In the genomic region with DNA sequence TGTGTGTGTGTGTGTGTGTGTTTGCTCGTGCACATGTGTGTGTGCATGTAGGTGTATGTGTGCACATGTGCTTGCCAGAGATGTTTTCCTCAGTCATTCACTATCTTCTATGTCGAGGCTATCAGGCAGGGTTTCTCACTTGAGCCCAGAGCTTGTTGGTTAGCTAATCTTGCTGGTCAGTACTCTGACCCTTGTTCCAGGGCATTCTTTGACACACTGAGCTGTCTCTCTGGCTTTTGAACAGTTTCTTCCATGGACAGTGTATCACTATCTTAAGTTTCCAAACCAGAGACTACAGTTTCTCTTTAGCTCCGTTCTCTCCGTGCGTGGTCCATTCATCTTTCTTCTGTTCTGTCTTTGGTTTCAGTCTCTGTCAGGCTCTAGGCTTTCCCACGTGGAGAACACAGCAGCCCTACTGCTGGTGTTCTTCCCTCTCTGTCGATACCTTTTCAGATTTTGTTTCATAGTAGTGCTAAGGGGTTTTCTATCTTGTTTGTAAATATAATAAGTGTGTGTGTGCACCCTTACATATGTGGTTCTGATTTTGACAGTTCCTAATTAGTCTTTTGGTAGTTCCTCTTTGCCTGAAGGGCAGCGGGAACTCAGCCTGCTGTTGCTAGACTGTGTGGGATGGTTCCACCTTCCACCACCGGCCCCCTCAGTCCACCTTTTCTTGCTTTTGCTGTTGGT, we compare ENCODE assay signal across 21 mouse cellular contexts. TPM values are rescaled to one million over a fixed set of nuclear protein-coding genes. Genes with fewer than 3 reads are reported as not detected.
DNase-seq lines count a peak whose midpoint lies in the region; ATAC-seq and TF ChIP-seq lines count a peak whose summit lies in the region.
"Had no signal": no experiment of that assay in that cellular context is flagged by ENCODE, and none has a peak within 500 bp of the region (broad histone marks: within the 10 kb centered on the region; RNA-seq: fewer than 3 reads in every experiment).

No protein-coding gene starts in this region.

- no peaks in the 10 kb centered on the region for H3K9me3 ChIP-seq in CH12.LX (replicated peaks; ENCODE audit: low read length)
- H3K9me3 ChIP-seq in kidney, postnatal 0 days (replicated peaks; ENCODE audit: low read length) = no peaks in the 10 kb centered on the region
- H3K9me3 ChIP-seq in liver, postnatal 0 days (ENCODE audit: low read length) = no peaks in the 10 kb centered on the region
- H3K9me3 ChIP-seq: forebrain, embryonic 13.5 days; heart, embryonic 10.5 days; limb, embryonic 12.5 days; neural tube, embryonic 15.5 days had no signal

- no peak for TF ChIP-seq EP300 in CH12.LX (IDR thresholded peaks at IDR 0.05; ENCODE audit: low read length)
- no peak for TF ChIP-seq EP300 in liver, postnatal 0 days (IDR thresholded peaks at IDR 0.05; ENCODE audit: low read depth)

- no peak for ATAC-seq in kidney, postnatal 0 days (replicated peaks; ENCODE audit: low FRiP score, low read depth)
- ATAC-seq in liver, postnatal 0 days = no peak
- no peak for ATAC-seq in erythroid progenitor cell, adult 5-6 weeks (replicated peaks; ENCODE audit: low FRiP score, poor library complexity, severe bottlenecking)
- ATAC-seq: forebrain, embryonic 13.5 days; hindbrain, postnatal 0 days; lung, postnatal 0 days had no signal

- no peaks in the 10 kb centered on the region for H3K79me2 ChIP-seq in CH12.LX (replicated peaks; ENCODE audit: control insufficient read depth, extremely low read depth, insufficient read depth, poor library complexity, severe bottlenecking)

- H3K4me3 ChIP-seq in gastrocnemius, adult 2 months = no peak overlapping the region
- H3K4me3 ChIP-seq in CH12.LX (replicated peaks in 1 of 3; ENCODE audit: low read depth in 2 of 3, low read length in 2 of 3, poor library complexity in 1 of 3) = no peak overlapping the region
- H3K4me3 ChIP-seq in kidney, postnatal 0 days (replicated peaks; ENCODE audit: low read depth, low read length) = no peak overlapping the region
- H3K4me3 ChIP-seq in liver, postnatal 0 days (ENCODE audit: low read depth, low read length) = no peak overlapping the region
- H3K4me3 ChIP-seq: forebrain, embryonic 13.5 days; heart, embryonic 10.5 days; limb, embryonic 12.5 days; neural tube, embryonic 15.5 days had no signal

- TF ChIP-seq CTCF in gastrocnemius, adult 2 months (IDR thresholded peaks at IDR 0.05) = no peak
- no peak for TF ChIP-seq CTCF in CH12.LX (conservative IDR thresholded peaks at IDR 0.05 in 1 of 2, IDR thresholded peaks at IDR 0.05 in 1 of 2; ENCODE audit: low read depth in 2 of 2, low read length in 2 of 2)
- no peak for TF ChIP-seq CTCF in kidney, postnatal 0 days (IDR thresholded peaks at IDR 0.05; ENCODE audit: low read depth)
- no peak for TF ChIP-seq CTCF in liver, postnatal 0 days (IDR thresholded peaks at IDR 0.05; ENCODE audit: low read depth)

- TF ChIP-seq POLR2A in CH12.LX (IDR thresholded peaks at IDR 0.05; ENCODE audit: low read depth, low read length) = no peak

- intact Hi-C loops in gastrocnemius, adult 2 months (cut with DNase I) = no loop called here

- H3K27me3 ChIP-seq in CH12.LX (replicated peaks) = no peaks in the 10 kb centered on the region
- no peaks in the 10 kb centered on the region for H3K27me3 ChIP-seq in kidney, postnatal 0 days (ENCODE audit: insufficient read depth, low read length)
- H3K27me3 ChIP-seq in liver, postnatal 0 days (ENCODE audit: insufficient read depth, low read length) = no peaks in the 10 kb centered on the region
- H3K27me3 ChIP-seq: forebrain, embryonic 13.5 days; limb, embryonic 12.5 days; neural tube, embryonic 15.5 days had no signal

- H3K4me1 ChIP-seq in CH12.LX (ENCODE audit: control insufficient read depth in 1 of 2, insufficient read depth in 2 of 2) = peaks cover 21 to 56% of the 10 kb centered on the region in 2 experiments
- H3K4me1 ChIP-seq in kidney, postnatal 0 days (replicated peaks; ENCODE audit: insufficient read depth, low read length) = peaks cover 10% of the 10 kb centered on the region; the same call in 1 of the 2 replicates
- peaks cover 28% of the 10 kb centered on the region for H3K4me1 ChIP-seq in liver, postnatal 0 days (ENCODE audit: insufficient read depth)

- dilution Hi-C loops in CH12.LX (cut with MboI; ENCODE audit: extremely low pct_ligation_motif_present, extremely low pct_unique_long_range_greater_than_20kb, low sequenced_read_pairs) = no loop called here

- H3K36me3 ChIP-seq in CH12.LX (replicated peaks in 1 of 2; ENCODE audit: control insufficient read depth in 1 of 2, insufficient read depth in 1 of 2, low read length in 1 of 2) = peaks cover 0 to 13% of the 10 kb centered on the region in 2 experiments
- no peaks in the 10 kb centered on the region for H3K36me3 ChIP-seq in kidney, postnatal 0 days (ENCODE audit: insufficient read depth, low read length)
- no peaks in the 10 kb centered on the region for H3K36me3 ChIP-seq in liver, postnatal 0 days (replicated peaks; ENCODE audit: insufficient read depth, low read length)
- H3K36me3 ChIP-seq: heart, embryonic 10.5 days; limb, embryonic 12.5 days; neural tube, embryonic 15.5 days had no signal

- in situ Hi-C loops in CH12.LX (cut with MboI; ENCODE audit: low pct_ligation_motif_present, low pct_unique_long_range_greater_than_20kb, low sequenced_read_pairs) = no loop called here

- H3K4me2 ChIP-seq in CH12.LX (ENCODE audit: insufficient read depth, low read depth, poor library complexity, severe bottlenecking) = peak overlapping the region; percentile 79
- peak overlapping the region; percentile 15; the same call in 1 of the 2 replicates for H3K4me2 ChIP-seq in kidney, postnatal 0 days (ENCODE audit: low read length)
- H3K4me2 ChIP-seq in liver, postnatal 0 days (ENCODE audit: low read depth, low read length) = peak overlapping the region; percentile 30; the same call in 1 of the 2 replicates
- H3K4me2 ChIP-seq: forebrain, embryonic 13.5 days; limb, embryonic 12.5 days; midbrain, embryonic 11.5 days; neural tube, embryonic 15.5 days had no signal

- H3K27ac ChIP-seq in gastrocnemius, adult 2 months = 0 out of 2 replicates have a peak overlapping the region, but pooled peaks have one; percentile 16
- H3K27ac ChIP-seq in CH12.LX (ENCODE audit: insufficient read depth, low read depth) = no peak overlapping the region
- H3K27ac ChIP-seq in kidney, postnatal 0 days = no peak overlapping the region; the same call in 1 of the 2 replicates
- H3K27ac ChIP-seq in liver, postnatal 0 days (ENCODE audit: low read depth) = no peak overlapping the region
- H3K27ac ChIP-seq: forebrain, embryonic 13.5 days; hindbrain, postnatal 0 days; limb, embryonic 12.5 days; neural tube, embryonic 15.5 days had no signal

- WGBS in kidney, postnatal 0 days = 52% methylated on average over 9 of the region's 9 CpGs
- 35% methylated on average over 9 of the region's 9 CpGs for WGBS in liver, postnatal 0 days (ENCODE audit: insufficient replicate concordance)

- no peak for TF ChIP-seq RAD21 in CH12.LX (IDR thresholded peaks at IDR 0.05; ENCODE audit: low read depth, low read length)

- H3K9ac ChIP-seq in CH12.LX (ENCODE audit: insufficient read depth, low read depth) = peak overlapping the region; percentile 42; the same call in 1 of the 2 replicates
- H3K9ac ChIP-seq in kidney, postnatal 0 days (ENCODE audit: low read depth, low read length) = no peak overlapping the region
- H3K9ac ChIP-seq in liver, postnatal 0 days (replicated peaks) = no peak overlapping the region
- H3K9ac ChIP-seq: forebrain, embryonic 13.5 days; limb, embryonic 12.5 days; neural tube, embryonic 15.5 days had no signal

- no peak for DNase-seq in gastrocnemius, adult 2 months
- no peak for DNase-seq in gastrocnemius, adult 18-20 months (ENCODE audit: low spot score)
- no peak for DNase-seq in CH12.LX (ENCODE audit: extremely low read depth)
- no peak for DNase-seq in kidney, postnatal 0 days (ENCODE audit: low spot score)
- no peak for DNase-seq in liver, postnatal 0 days
- no peak for DNase-seq in frontal cortex, postnatal 10 days (ENCODE audit: low spot score in 2 of 2)
- no peak for DNase-seq in heart, adult 9 months (ENCODE audit: low spot score in 2 of 2)
- DNase-seq: cerebellum, adult 8-10 months; embryo, embryonic 11 days; gastrocnemius, postnatal 10 days; heart, postnatal 4 days; right cerebral cortex, postnatal 4 days; thymus, adult 18-20 months had no signal

TF ChIP-seq in CH12.LX, 34 proteins besides CTCF, POLR2A, EP300 and RAD21 (continues in another document):
- TF ChIP-seq MYC (IDR thresholded peaks at IDR 0.05; ENCODE audit: low read depth, low read length) (peak; percentile 48; the same call in 1 of the 2 replicates), MAX (IDR thresholded peaks at IDR 0.05; ENCODE audit: low read length) (peak; percentile 26; the same call in 1 of the 2 replicates), HCFC1 (IDR thresholded peaks at IDR 0.05; ENCODE audit: low read depth, low read length) (no peak), CHD1 (IDR thresholded peaks at IDR 0.05; ENCODE audit: low read depth, low read length) (no peak), USF1 (IDR thresholded peaks at IDR 0.05; ENCODE audit: low read depth, low read length) (no peak), TBP (conservative IDR thresholded peaks at IDR 0.05; ENCODE audit: low read depth, low read length) (no peak), ZMIZ1 (IDR thresholded peaks at IDR 0.05; ENCODE audit: low read depth, low read length) (no peak), SMC3 (IDR thresholded peaks at IDR 0.05; ENCODE audit: low read depth, low read length) (no peak), MAFK (IDR thresholded peaks at IDR 0.05; ENCODE audit: insufficient replicate concordance, low read length) (no peak), NELFE (IDR thresholded peaks at IDR 0.05; ENCODE audit: low read depth, low read length) (no peak), MAZ (IDR thresholded peaks at IDR 0.05; ENCODE audit: low read depth, low read length) (no peak), MXI1 (IDR thresholded peaks at IDR 0.05; ENCODE audit: low read depth, low read length) (peak; percentile 57; the same call in 1 of the 2 replicates), GABPA (IDR thresholded peaks at IDR 0.05; ENCODE audit: insufficient replicate concordance, low read depth, low read length) (no peak), CHD2 (IDR thresholded peaks at IDR 0.05; ENCODE audit: low read length) (no peak), KAT2A (IDR thresholded peaks at IDR 0.05; ENCODE audit: insufficient replicate concordance, low read length) (no peak), RCOR1 (conservative IDR thresholded peaks at IDR 0.05; ENCODE audit: low read depth, low read length) (no peak)

RNA-seq across cellular contexts. Expression of a gene that starts 54.2 kb away (rescaled TPM):
- total RNA-seq in gastrocnemius, adult 2 months (2021) = 10 to 100 TPM in 1 of 2 experiments, 1 to 10 TPM in 1; 7.4 to 10.6 TPM
- 1 to 10 TPM; 6.6 to 7.3 TPM for total RNA-seq in gastrocnemius, adult 18-20 months (2021)
- total RNA-seq in CH12.LX (2012; rRNA removed) (18.7 and 23.6 TPM in 2 replicates), CH12.LX (2014; rRNA removed) (13.6 and 15.1 TPM in 2 replicates)
- polyA plus RNA-seq in CH12.LX (2012; ENCODE audit: insufficient read length, low read depth) = 36.7 and 37.5 TPM in 2 replicates
- polyA plus RNA-seq in kidney, postnatal 0 days (2015; fragmentation: Nextera tagmentation; extraction: Ambion mirVana) = 17.3 and 20.4 TPM in 2 replicates
- polyA plus RNA-seq in liver, postnatal 0 days (2015; fragmentation: Nextera tagmentation; extraction: Ambion mirVana) = 2.0 and 3.2 TPM in 2 replicates
- 6.8 and 7.1 TPM in 2 replicates for total RNA-seq in erythroid progenitor cell, adult 5-6 weeks (2015; ENCODE audit: low replicate concordance)
- total RNA-seq in erythroid progenitor cell, adult 5-6 weeks (2017; ENCODE audit: low replicate concordance) = 3.5 and 4.3 TPM in 2 replicates

Comparison
In these comparisons a context has a peak if more than half of its experiments do, and no peak if none do; other contexts are left out.
1. H3K4me2 ChIP-seq: peak in every context shown above with its lines; median percentile 79 in CH12.LX; 30 in liver, postnatal 0 days; 15 in kidney, postnatal 0 days.